Mouse (Mus musculus) C2C12 (cell line): ENCODE data around the gene Tbce.

Experiments
- CTCF ChIP-seq: IDR thresholded peaks from one replicate; pipeline ENCODE4 v1.5.1; 2011; ENCODE audit not compliant: control insufficient read depth, insufficient read depth, insufficient read length
- FOSL1 ChIP-seq: IDR thresholded peaks from one replicate; pipeline ENCODE4 v1.8.0; 2011; ENCODE audit warnings: mild to moderate bottlenecking, low read length; ENCODE audit not compliant: poor library complexity, insufficient read depth, severe bottlenecking
- MAX ChIP-seq: IDR thresholded peaks from one replicate; pipeline ENCODE4 v1.6.1; 2011; ENCODE audit warnings: mild to moderate bottlenecking, control low read depth
- MYOG ChIP-seq: IDR thresholded peaks from one replicate; pipeline ENCODE4 v1.6.1; 2011; ENCODE audit not compliant: control insufficient read depth, insufficient read length; ENCODE audit errors: extremely low read depth

DNA sequence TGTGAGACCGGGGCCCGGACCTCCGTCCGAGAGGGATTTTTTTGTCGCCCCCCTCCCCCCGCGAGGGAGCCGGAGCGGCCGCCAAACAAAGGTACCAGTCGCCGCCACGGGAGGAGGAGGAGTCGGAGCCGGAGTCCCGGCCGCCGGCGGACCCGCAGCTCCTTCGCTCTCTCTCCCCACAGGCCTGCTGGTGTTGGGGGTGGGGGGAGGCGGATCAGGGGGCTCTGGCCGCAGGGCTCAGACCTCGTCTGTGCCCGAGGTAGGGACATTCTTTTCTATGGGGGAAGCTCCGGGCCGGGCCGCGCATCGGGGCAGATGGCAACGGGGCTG is 24.5 kb upstream of the Tbce start:
- TF ChIP-seq CTCF (no peak), FOSL1 (no peak), MYOG (no peak), MAX (no peak)
